8 mouse cellular contexts compared by ENCODE assay signal in the genomic region with DNA sequence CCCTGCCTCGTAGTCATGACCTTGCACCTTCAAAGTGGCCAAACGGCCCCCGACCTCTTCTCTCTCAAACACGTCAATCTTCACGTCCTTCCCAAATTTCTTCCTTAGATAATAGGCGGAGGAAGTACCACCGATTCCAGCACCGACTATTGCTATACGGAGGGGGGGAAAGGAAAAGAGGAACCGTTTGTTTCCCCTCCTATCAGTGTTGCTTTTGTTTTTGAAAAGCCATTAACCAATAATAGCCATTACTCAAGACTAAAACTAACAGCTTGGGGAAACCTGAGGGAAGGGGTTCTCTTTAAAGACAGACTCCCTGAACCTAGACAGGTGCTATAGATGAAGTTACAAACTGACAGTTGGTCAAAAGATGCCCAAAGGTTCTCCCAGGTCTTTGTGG. TPM values are rescaled to one million over a fixed set of nuclear protein-coding genes. Genes with fewer than 3 reads are reported as not detected.
A peak's percentile ranks its signal among the peaks of the same experiment; 100 is the strongest.
DNase-seq lines count a peak whose midpoint lies in the region; ATAC-seq and TF ChIP-seq lines count a peak whose summit lies in the region.

No protein-coding gene starts in this region.

- H3K36me3 ChIP-seq in kidney, embryonic 16.5 days (ENCODE audit: insufficient read depth, low read length) = peaks cover 20% of the 10 kb centered on the region
- peaks cover 15% of the 10 kb centered on the region for H3K36me3 ChIP-seq in intestine, embryonic 15.5 days

- peak overlapping the region; percentile 79 for H3K4me2 ChIP-seq in kidney, embryonic 16.5 days (replicated peaks; ENCODE audit: low read depth, low read length)
- H3K4me2 ChIP-seq in intestine, embryonic 15.5 days (replicated peaks) = peak overlapping the region; percentile 73

- no peaks in the 10 kb centered on the region for H3K9me3 ChIP-seq in kidney, embryonic 16.5 days (ENCODE audit: low read length)
- H3K9me3 ChIP-seq in intestine, embryonic 15.5 days = no peaks in the 10 kb centered on the region

- H3K27ac ChIP-seq in kidney, embryonic 16.5 days (ENCODE audit: low read length) = no peak overlapping the region
- no peak overlapping the region for H3K27ac ChIP-seq in cortical plate, adult 2 months (ENCODE audit: insufficient read depth, low read length)
- peak overlapping the region; percentile 78; the same call in 1 of the 2 replicates for H3K27ac ChIP-seq in intestine, embryonic 15.5 days

- WGBS in kidney, embryonic 16.5 days = 27% methylated on average over 10 of the region's 10 CpGs
- 29% methylated on average over 10 of the region's 10 CpGs for WGBS in intestine, embryonic 15.5 days

- peak overlapping the region; percentile 80 for H3K9ac ChIP-seq in kidney, embryonic 16.5 days (replicated peaks; ENCODE audit: low read length)
- H3K9ac ChIP-seq in intestine, embryonic 15.5 days = peak overlapping the region; percentile 75

- no peak for TF ChIP-seq POLR2A in cortical plate, adult 2 months (IDR thresholded peaks at IDR 0.05; ENCODE audit: extremely low read depth, insufficient read depth, low read length)

- DNase-seq in kidney, adult 9 months = no peak
- no peak for DNase-seq in c-Kit-positive CD71-positive TER-119-positive erythroid progenitor cells, embryonic 14.5 days (ENCODE audit: low spot score)
- DNase-seq in cerebellum, adult 18-20 months = no peak
- no peak for DNase-seq in thymus, postnatal 36 days

- H3K4me1 ChIP-seq in kidney, embryonic 16.5 days (ENCODE audit: insufficient read depth, low read length) = peaks cover 26% of the 10 kb centered on the region
- H3K4me1 ChIP-seq in cortical plate, adult 2 months (ENCODE audit: control insufficient read depth, insufficient read depth, low read length) = peaks cover 4% of the 10 kb centered on the region; the same call in 1 of the 2 replicates
- H3K4me1 ChIP-seq in intestine, embryonic 15.5 days (replicated peaks) = peaks cover 15% of the 10 kb centered on the region

- H3K27me3 ChIP-seq in kidney, embryonic 16.5 days (ENCODE audit: insufficient read depth, low read length) = no peaks in the 10 kb centered on the region; the same call in 1 of the 2 replicates
- no peaks in the 10 kb centered on the region for H3K27me3 ChIP-seq in intestine, embryonic 15.5 days (replicated peaks)

- TF ChIP-seq CTCF in cortical plate, adult 2 months (IDR thresholded peaks at IDR 0.05; ENCODE audit: extremely low read depth, insufficient read depth, low read length) = no peak

- no peak for ATAC-seq in kidney, embryonic 16.5 days (ENCODE audit: low FRiP score, low TSS enrichment)
- ATAC-seq in intestine, embryonic 15.5 days = no peak
- peak; percentile 14; the same call in 1 of the 2 replicates for ATAC-seq in monocyte, adult 5-6 weeks (replicated peaks; ENCODE audit: insufficient number of reproducible peaks, low FRiP score, low TSS enrichment, poor library complexity, severe bottlenecking)

- peak overlapping the region; percentile 80 for H3K4me3 ChIP-seq in kidney, embryonic 16.5 days (ENCODE audit: low read length)
- peak overlapping the region; percentile 61 for H3K4me3 ChIP-seq in cortical plate, adult 2 months (ENCODE audit: insufficient read depth, low read length)
- peak overlapping the region; percentile 73 for H3K4me3 ChIP-seq in intestine, embryonic 15.5 days (replicated peaks)

RNA-seq across cellular contexts. Expression of a gene that starts 1.0 kb away (rescaled TPM):
- 113 and 119 TPM in 2 replicates for polyA plus RNA-seq in kidney, embryonic 16.5 days (2015; fragmentation: Nextera tagmentation; extraction: Ambion mirVana)
- polyA plus RNA-seq in cortical plate, adult 2 months (2012; rRNA removed) = 64.9 and 67.2 TPM in 2 replicates
- 73.9 and 79.8 TPM in 2 replicates for polyA plus RNA-seq in intestine, embryonic 15.5 days (2015; fragmentation: Nextera tagmentation; extraction: Ambion mirVana)
- total RNA-seq in monocyte, adult 5-6 weeks (2017) = 31.6 to 40.4 TPM (median 36.6 TPM) in 3 replicates

RNA-seq across cellular contexts. Expression of a gene that starts 8.1 kb away (rescaled TPM):
- 187 and 221 TPM in 2 replicates for polyA plus RNA-seq in kidney, embryonic 16.5 days (2015; fragmentation: Nextera tagmentation; extraction: Ambion mirVana)
- 122 and 144 TPM in 2 replicates for polyA plus RNA-seq in cortical plate, adult 2 months (2012; rRNA removed)
- 121 and 132 TPM in 2 replicates for polyA plus RNA-seq in intestine, embryonic 15.5 days (2015; fragmentation: Nextera tagmentation; extraction: Ambion mirVana)
- 51.4 to 98.7 TPM (median 74.8 TPM) in 3 replicates for total RNA-seq in monocyte, adult 5-6 weeks (2017)

RNA-seq across cellular contexts. Expression of a gene that starts 24.9 kb away (rescaled TPM):
- 575 and 578 TPM in 2 replicates for polyA plus RNA-seq in kidney, embryonic 16.5 days (2015; fragmentation: Nextera tagmentation; extraction: Ambion mirVana)
- 60.5 and 72.1 TPM in 2 replicates for polyA plus RNA-seq in cortical plate, adult 2 months (2012; rRNA removed)
- polyA plus RNA-seq in intestine, embryonic 15.5 days (2015; fragmentation: Nextera tagmentation; extraction: Ambion mirVana) = 541 and 603 TPM in 2 replicates
- 46.0 to 69.5 TPM (median 61.3 TPM) in 3 replicates for total RNA-seq in monocyte, adult 5-6 weeks (2017)

RNA-seq across cellular contexts. Expression of a gene that starts 30.5 kb away (rescaled TPM):
- polyA plus RNA-seq in kidney, embryonic 16.5 days (2015; fragmentation: Nextera tagmentation; extraction: Ambion mirVana) = 0.80 TPM in 1 of 2 replicates, not detected in the other
- polyA plus RNA-seq in cortical plate, adult 2 months (2012; rRNA removed) = 1.0 and 1.5 TPM in 2 replicates
- not detected in 2 replicates for polyA plus RNA-seq in intestine, embryonic 15.5 days (2015; fragmentation: Nextera tagmentation; extraction: Ambion mirVana)
- total RNA-seq in monocyte, adult 5-6 weeks (2017) = 2.7 to 6.8 TPM in 2 of 3 replicates, not detected in the other

RNA-seq across cellular contexts. Expression of a gene that starts 30.5 kb away (rescaled TPM):
- 145 and 146 TPM in 2 replicates for polyA plus RNA-seq in kidney, embryonic 16.5 days (2015; fragmentation: Nextera tagmentation; extraction: Ambion mirVana)
- 24.8 and 26.4 TPM in 2 replicates for polyA plus RNA-seq in cortical plate, adult 2 months (2012; rRNA removed)
- polyA plus RNA-seq in intestine, embryonic 15.5 days (2015; fragmentation: Nextera tagmentation; extraction: Ambion mirVana) = 161 and 167 TPM in 2 replicates
- 10.1 to 17.5 TPM (median 14.1 TPM) in 3 replicates for total RNA-seq in monocyte, adult 5-6 weeks (2017)
